Mouse (Mus musculus) kidney, postnatal 36 days (tissue): ENCODE results near the gene Slc2a1.

Experiments used
- DNase-seq, 2 experiments: peaks; one replicate each; pipeline ENCODE4 v3.0.0; 2021 to 2022; ENCODE audit warnings: mixed read lengths in 2 of 2

Gene Slc2a1

GRCm38 (mm10) chr4:119180133-119180707 is 71.7 kb downstream of the Slc2a1 start:
- no peak for DNase-seq

GRCm38 (mm10) chr4:119181456-119181855 is 72.9 kb downstream of the Slc2a1 start:
- DNase-seq = no peak

DNA sequence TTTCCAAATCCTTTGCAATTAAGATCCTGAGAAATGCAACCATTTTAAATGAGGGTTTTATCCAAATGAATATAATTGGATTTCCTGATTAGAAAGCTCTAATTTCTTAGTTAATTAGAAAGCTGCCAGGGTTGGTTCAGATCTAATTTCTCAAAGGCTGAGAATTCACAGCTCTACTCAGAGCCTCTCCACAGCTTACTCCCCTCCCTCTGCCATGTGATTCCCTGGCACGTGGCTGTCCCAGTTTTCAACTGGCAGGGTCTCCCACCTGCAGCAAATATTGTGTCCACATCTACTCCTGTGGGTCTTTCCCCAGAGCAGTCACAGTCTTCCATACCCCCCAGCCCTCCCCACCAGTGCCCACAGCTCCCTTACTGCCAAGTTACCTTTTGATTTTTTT is 75.0 kb downstream of the Slc2a1 start:
- DNase-seq = no peak

DNA sequence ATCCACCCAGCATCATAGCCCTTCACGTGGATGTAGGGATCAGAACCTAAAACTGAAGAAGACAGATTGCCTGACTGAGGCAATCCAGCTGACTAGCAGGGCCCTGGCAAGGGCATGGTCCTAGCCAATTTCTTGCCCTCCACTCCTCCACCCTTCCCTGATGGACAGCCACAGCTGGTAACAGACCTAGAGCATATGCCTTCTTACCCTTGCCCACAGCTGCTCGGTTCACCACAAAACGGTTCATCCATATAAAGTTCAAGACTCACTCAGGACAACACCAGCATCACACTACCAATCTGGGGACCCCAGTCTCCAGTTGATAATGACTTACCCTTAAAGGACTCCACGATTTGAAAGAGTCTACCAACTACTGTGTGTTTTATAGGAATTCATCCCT is 77.3 kb downstream of the Slc2a1 start:
- DNase-seq = no peak
